Mouse (Mus musculus) brain, adult 10 weeks (tissue): ENCODE data around the gene St6galnac6. TPM values are rescaled to one million over a fixed set of nuclear protein-coding genes. Genes with fewer than 3 reads are reported as not detected.

Source experiments
- polyA plus RNA-seq: library from polyadenylated mRNA; stranded (reverse); fragments of 350-450 nt; fragmentation: Illumina TruSeq; extraction: RNeasy Lipid Tissue Mini Kit (QIAGEN cat#74804); gene quantifications from one replicate; pipeline ENCODE4 v1.2.3, GENCODE M21; 2015; ENCODE audit warnings: low read depth, low replicate concordance

St6galnac6 gene
- 122 TPM for polyA plus RNA-seq

DNA sequence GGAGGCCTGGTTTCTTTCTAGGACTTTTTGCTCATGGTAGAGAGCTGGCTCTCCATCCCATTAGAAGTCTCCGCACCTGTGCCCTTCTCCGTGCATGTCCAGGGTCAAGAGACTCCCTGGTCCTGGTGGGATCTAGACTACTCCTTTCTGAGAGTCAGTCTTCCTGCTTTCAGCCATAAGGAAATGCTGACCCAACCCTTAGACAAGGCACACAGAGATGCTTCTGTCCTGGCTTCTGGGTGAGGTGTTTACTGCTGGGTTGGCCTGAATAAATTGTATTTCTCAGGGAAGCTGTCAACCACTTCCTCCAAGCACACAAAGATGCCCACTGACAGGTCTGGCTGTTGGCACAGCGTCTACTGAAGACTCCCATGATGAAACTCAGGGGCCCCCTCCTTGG lies at the start of gene St6galnac6:
Gene St6galnac6, plus strand, starts transcription at position 301 of the 400 bp plus-strand sequence.

DNA sequence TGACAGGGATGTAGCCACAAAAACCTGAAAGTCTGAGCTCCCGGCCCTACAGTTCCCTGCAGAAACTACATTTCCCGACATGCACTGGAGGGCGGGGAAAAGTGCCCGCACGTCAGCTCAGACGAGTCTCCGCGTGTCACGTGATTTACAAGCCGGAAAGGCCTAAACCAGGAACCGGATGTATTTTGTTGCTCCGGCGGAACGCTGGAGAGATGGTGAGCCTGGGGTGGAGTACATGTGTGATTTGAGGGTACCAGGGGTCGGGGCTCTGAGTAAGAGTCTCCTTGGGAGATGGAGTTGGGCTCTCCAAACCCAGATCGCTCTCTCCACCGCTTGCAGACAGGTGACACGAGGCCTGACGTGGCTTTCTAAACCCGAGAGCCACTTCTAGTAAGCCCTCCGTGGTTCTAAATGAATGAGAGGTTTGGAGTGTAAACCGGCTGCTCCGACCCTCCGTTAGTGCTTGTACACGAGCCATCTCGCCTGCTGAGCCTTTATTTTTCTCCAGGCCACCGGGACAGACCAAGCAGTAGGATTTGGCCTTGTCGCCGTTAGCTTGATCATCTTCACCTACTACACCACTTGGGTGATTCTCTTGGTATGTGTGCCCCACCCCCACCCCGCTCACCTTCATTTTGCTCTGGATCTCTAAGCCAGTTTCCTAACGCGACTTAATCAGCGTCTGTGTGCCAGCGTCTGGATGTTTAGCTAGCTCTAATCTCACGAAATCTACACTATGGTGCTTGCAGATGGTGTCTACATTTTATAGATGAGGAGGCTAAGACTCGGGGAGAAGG lies 28.6 kb upstream of the St6galnac6 start, which contains the start of gene Dpm2:
Gene Dpm2, plus strand, starts transcription at position 161 of the 797 bp plus-strand sequence.

DNA sequence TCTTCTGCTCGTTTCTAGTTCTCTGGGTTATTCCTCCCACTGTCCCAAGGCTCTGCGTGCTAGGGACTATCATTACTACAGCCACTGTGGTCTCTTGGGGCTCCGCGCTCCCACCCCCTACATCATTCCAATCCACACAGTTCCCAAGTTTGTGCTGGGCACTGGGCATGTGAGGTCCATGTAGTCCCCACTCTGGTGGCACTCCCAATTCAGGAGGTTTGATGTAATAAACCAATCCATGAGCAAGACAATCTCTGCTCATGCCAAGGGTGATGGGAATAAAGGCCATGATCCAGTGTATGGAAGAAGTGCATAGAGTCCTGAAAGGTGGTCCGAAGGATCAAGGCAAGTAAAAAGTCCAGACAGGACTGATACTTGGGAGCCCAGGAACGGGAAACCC lies 25.0 kb upstream of the St6galnac6 start, which contains the start of gene Pip5kl1:
Gene Pip5kl1, plus strand, starts transcription at position 301 of the 400 bp plus-strand sequence.

DNA sequence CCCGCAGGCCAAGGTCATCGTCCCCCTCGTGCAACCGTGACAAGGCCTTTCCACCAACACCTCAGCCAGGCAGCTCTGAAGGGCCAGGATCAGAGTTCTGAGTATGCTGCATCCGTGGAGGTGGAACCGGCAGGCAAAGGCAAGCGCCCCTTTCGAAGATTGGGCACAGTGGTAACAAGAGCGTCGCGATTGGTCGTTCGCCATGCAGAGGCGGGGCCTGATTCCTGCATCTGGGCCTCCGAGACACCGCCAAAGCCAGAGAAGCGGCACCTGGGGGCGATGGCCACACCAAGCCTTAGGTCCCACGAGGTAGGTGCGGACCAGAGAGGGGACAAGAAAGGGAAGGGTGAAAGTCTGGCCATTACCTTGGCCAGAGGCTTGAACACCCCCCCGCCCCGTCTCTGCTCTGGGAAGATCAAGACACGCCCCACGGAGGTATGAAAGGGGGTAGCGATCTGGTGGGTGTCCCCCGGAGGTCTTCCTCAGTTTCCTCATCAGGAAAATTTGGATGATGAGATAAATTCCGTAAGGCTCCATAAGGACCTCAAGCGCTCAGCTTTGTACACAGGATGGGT lies 23.8 kb upstream of the St6galnac6 start, which contains the start of gene 9430097D07Rik:
Gene 9430097D07Rik, minus strand, starts transcription at position 99 of the 575 bp plus-strand sequence.

DNA sequence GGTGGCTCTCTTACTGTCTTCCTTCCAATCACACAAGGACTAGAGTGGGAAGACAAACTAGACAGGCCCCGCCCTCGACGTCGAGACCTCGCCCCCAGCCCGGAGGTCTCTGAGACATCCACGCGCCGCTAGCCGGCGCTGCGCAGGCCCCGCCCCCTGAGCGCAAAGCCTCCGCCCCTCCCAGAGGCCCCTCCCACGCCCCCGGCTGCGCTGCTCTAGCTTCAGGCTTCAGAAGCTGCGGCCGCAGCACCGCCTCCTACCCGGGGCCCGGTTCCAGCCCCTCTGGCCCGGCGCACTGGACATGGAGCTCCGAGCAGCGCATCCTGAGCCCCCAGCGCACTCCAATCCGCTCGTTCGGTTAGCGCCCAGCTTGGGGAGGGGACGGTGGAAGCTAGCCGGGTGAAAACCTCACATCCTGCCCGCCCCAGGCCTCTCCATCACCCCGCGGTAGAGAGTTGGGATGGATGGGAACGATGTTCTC lies 12.6 kb upstream of the St6galnac6 start, which contains the start of gene St6galnac4:
Gene St6galnac4, plus strand, starts transcription at position 225 of the 481 bp plus-strand sequence.

DNA sequence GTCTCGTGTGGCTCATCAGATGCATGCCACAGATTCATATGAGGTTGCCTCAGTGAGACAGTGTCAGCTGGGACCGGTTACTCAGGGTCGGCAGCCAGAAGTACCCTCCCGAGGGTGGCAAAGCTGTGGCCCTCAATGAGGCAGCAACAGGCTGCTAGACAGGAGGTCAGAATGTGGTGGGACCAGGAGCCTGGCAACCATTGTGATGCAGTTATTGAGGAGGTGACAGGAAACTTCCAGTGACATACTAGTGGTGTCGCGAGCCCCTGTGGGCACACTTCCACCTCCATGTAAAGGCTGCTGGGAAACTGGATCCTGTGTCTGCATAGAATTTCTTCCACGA lies 22.0 kb downstream of the St6galnac6 start, which contains the start of gene Ak1:
Gene Ak1, plus strand, starts transcription at position 242 of the 343 bp plus-strand sequence.

DNA sequence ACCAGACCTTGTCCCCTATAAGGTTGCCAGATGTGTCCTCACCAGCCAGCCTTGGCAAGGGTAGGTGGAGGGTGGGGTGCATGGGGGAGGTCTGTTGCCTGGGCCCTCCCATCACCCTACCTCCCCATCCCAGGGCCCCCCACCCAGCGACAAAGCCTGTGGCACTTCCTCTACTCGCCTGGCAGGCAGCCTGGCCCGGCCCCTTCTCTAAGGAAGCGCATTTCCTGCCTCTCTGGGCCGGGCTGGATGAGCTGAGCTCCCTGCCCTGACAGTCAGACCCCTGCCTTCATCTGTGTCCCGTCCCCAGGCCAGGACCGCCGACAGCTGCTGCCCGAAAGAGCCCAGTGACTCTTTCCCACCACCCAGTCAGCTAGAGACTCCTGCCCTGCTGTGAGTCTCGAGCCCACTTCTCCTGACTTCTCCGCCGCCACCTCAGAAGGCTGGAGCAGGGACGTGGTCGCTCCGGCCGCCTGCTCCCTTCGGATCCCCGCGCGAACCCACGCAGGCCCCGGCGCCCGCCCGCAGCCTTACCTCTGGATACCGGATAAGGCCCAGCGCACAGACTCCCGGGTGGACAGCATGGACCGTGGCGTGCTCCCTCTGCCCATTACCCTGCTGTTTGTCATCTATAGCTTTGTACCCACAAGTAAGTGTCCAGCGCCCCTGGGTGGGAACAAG lies 47.0 kb downstream of the St6galnac6 start, which contains the start of gene Eng:
Gene Eng, plus strand, starts transcription at position 217 of the 678 bp plus-strand sequence.

Other genes with a start within 250 kb of the St6galnac6 start
- 59.5 TPM for gene Ciz1, start 247.4 kb upstream of the St6galnac6 start, polyA plus RNA-seq
- 752 TPM for gene Dnm1, start 246.4 kb upstream of the St6galnac6 start, polyA plus RNA-seq
- 442 TPM for gene 1110008P14Rik, start 217.8 kb upstream of the St6galnac6 start, polyA plus RNA-seq
- gene Lcn2, start 211.5 kb upstream of the St6galnac6 start, polyA plus RNA-seq, result 1.5 TPM
- gene Ptges2, start 203.8 kb upstream of the St6galnac6 start, polyA plus RNA-seq, result 60.8 TPM
- gene Naif1, start 149.3 kb upstream of the St6galnac6 start, polyA plus RNA-seq, result 2.4 TPM
- gene Slc25a25, start 148.3 kb upstream of the St6galnac6 start, polyA plus RNA-seq, result 57.6 TPM
- 45.6 TPM for gene Fam102a, start 64.4 kb upstream of the St6galnac6 start, polyA plus RNA-seq
- gene Dpm2, start 28.9 kb upstream of the St6galnac6 start, polyA plus RNA-seq, result 99.3 TPM
- 10.5 TPM for gene Pip5kl1, start 24.9 kb upstream of the St6galnac6 start, polyA plus RNA-seq
- 0.71 TPM for gene 9430097D07Rik, start 24.0 kb upstream of the St6galnac6 start, polyA plus RNA-seq
- gene St6galnac4, start 12.6 kb upstream of the St6galnac6 start, polyA plus RNA-seq, result 30.5 TPM
- 123 TPM for gene Ak1, start 22.0 kb downstream of the St6galnac6 start, polyA plus RNA-seq
- 20.2 TPM for gene Eng, start 46.9 kb downstream of the St6galnac6 start, polyA plus RNA-seq
- 8.9 TPM for gene Fpgs, start 104.4 kb downstream of the St6galnac6 start, polyA plus RNA-seq
- 127 TPM for gene Cdk9, start 113.4 kb downstream of the St6galnac6 start, polyA plus RNA-seq
- 15.5 TPM for gene Sh2d3c, start 121.3 kb downstream of the St6galnac6 start, polyA plus RNA-seq
- gene 6330409D20Rik, start 141.3 kb downstream of the St6galnac6 start, polyA plus RNA-seq, result 2.6 TPM
- gene Tor2a, start 157.5 kb downstream of the St6galnac6 start, polyA plus RNA-seq, result 35.2 TPM
- 1.5 TPM for gene Ttc16, start 175.9 kb downstream of the St6galnac6 start, polyA plus RNA-seq
- gene Ptrh1, start 176.1 kb downstream of the St6galnac6 start, polyA plus RNA-seq, result 6.8 TPM
- 1.3 TPM for gene Cfap157, start 184.7 kb downstream of the St6galnac6 start, polyA plus RNA-seq
- 506 TPM for gene Stxbp1, start 247.5 kb downstream of the St6galnac6 start, polyA plus RNA-seq